Mouse (Mus musculus) megakaryocyte progenitor cell, adult 5-6 weeks (primary cell): ENCODE results near the gene Olfr16. TPM values are rescaled to one million over a fixed set of nuclear protein-coding genes. Genes with fewer than 3 reads are reported as not detected.

ENCODE experiments used
- ATAC-seq: replicated peaks from 2 replicates; pipeline ENCODE4 v1.8.0; 2016; ENCODE audit warnings: mild to moderate bottlenecking, moderate TSS enrichment, inconsistent platforms; ENCODE audit not compliant: poor library complexity
- total RNA-seq, 2 experiments: library from RNA; stranded (forward) in 1 of 2; stranded (reverse) in 1 of 2; fragments of 157-497, 149-512 nt in 1 of 2; fragments of 200-1000 nt in 1 of 2; gene quantifications; 2 replicates each; pipeline versions ENCODE4 v1.2.3 to v1.2.4; 2015 to 2017

The Olfr16 gene
- total RNA-seq (2015), result not detected in 2 replicates
- total RNA-seq (2017), result not detected in 2 replicates

DNA sequence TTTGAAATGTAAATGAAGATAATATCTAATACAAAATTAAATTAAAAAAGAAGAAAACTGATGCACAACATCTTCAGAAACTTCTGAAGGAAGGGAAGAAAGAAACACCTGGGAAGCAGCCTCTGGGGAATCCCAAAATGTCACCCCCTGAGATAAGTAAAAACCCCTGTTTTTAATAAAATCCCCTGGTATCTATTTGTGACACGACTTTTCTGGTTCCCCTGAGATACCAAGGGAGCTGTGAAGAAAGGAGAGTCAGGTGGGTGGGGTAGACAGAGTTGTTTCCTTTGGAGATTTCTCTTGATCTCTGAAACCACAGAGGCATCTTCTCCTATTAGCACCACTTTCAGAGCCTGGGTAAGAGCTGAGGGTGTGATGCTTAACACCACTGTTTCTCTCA is at the start of gene Olfr16:
Gene Olfr16 (plus strand): TSS at position 250 of the 400 bp plus-strand sequence.
- ATAC-seq, result no peak

DNA sequence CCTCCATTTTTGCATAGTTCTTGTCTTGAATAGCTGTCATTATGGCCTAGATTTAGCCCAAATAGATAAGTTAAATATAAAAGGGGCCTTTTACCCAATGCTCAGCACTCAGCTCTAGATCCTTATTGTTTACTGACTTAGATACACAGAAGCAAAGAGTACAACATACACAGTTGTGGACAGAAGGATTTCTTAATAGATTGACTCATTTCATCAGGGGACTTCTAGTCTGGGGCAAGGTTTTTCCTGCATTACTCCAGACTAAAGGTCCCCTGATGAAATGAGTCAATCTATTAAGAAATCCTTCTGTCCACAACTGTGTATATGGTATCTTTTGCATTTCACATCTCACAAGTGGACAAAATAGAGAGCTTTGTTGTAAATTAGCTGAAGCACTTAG is 46.9 kb upstream of the Olfr16 start:
- no peak for ATAC-seq

DNA sequence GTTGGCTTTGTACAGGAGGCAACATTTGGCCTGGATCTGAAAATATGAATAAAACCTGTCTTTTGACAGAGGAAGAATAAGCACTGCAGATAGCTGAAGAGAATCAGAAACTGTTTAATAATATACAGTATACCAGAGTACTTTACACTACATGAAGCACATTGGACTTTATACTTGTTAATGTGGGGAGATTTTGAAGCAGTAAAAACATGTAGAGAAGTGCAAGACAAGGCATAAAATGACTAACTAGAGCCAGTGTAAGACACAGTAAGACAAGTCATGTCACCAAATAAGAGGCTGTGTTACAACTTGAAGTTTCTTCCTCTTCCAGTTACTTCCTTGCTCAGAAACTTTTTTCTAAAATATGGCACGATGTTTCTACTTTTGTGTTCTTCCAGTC is 33.1 kb upstream of the Olfr16 start:
- ATAC-seq, result no peak

DNA sequence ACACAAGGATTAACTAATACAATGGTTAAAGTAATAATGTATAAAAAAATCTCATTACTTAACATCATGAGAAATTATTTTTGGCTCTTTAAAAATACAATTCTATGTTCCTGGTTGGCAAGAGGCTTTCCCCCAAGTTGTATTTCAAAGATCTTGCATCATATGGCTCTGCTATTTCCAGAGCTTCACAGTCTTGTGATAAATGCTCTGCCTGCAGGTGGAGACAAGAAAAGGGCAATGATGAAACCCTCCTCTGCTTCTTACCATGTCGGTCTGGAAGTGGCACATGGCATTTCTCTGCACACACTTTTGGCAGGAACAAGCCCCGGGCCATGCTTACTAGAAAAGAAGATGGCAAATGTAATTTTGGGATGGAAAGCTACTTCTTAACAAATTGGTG is 31.8 kb upstream of the Olfr16 start:
- ATAC-seq, result no peak

DNA sequence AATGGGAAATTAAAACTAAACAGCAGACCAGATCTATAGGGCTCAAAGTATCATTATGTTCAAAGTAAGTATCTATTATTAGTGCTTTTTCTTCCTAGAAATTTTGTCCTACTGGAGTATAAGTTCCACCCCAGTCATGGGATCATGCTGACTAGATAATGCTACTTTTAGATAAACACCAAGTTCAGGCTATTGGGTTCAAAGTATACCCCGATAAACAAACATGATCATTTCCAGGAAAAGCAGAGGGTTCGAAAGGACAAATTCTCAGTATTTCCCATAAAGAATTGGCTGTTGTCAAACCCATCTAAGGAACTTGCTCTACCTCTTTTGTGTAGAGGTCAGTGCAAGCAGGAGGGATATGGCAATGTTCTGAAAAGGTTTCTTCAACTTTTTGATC is 18.0 kb upstream of the Olfr16 start:
- no peak for ATAC-seq

DNA sequence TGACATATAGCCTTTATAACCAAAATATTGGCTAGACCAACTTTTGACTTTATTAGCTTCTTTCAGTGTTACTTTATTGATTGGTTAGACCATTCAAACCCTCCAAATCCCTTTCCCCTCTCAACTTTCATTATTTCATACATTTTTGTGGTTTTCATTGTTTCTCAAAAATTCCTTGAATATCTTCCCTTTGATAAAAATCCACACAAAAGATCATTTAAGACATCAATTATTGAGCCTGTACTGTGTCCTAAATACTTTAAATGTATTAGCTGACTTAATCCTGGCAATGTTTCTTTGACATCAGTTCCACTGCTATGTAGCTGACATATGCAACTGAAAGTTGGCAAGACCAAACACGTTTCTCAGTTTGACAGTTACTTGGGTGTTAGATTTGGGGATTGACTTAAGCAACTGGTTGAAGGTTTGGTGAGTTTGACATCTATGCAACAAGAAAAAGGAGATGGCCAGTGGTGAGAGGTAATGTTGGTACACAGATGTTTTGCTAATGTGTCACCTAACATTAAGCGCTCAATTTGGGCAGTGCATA is 1.0 kb downstream of the Olfr16 start:
- no peak for ATAC-seq

DNA sequence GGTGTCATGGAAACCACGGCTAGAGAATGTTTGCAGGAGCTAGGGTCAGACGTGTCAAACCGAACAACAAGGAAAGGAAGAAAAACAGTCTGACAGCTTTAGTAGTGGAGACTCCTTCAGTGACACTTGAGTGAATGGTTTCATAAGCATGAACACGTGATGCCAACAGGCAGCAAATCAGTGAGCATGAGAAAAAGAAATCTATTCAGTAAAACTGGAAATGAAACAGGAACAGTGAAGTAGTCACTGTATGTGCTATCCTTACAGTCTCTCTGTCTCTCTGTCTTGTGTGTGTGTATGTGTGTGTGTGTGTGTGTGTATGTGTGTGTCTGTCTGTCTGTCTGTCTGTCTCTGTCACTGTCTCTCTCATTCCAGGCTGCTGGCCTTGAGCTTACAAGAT is 5.2 kb downstream of the Olfr16 start:
- ATAC-seq, result no peak

DNA sequence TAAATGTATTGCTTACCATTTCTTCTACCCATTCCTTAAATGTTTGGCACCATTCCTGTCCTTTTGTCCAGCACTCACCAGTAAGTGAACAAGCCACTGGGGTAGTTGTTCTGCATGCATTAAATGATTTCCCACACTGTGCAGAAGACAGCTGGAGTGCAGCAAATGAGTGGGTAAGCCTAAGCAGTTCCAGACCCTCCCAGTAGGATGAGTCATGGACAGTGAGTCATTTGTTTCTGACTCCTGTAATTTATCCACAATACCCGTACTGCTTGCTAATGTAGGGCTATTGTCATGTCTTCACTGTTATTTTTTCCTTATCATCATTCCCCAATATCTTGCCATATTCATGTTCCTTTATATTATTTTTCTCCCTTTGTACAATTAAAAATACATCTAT is 10.2 kb downstream of the Olfr16 start:
- ATAC-seq, result no peak

DNA sequence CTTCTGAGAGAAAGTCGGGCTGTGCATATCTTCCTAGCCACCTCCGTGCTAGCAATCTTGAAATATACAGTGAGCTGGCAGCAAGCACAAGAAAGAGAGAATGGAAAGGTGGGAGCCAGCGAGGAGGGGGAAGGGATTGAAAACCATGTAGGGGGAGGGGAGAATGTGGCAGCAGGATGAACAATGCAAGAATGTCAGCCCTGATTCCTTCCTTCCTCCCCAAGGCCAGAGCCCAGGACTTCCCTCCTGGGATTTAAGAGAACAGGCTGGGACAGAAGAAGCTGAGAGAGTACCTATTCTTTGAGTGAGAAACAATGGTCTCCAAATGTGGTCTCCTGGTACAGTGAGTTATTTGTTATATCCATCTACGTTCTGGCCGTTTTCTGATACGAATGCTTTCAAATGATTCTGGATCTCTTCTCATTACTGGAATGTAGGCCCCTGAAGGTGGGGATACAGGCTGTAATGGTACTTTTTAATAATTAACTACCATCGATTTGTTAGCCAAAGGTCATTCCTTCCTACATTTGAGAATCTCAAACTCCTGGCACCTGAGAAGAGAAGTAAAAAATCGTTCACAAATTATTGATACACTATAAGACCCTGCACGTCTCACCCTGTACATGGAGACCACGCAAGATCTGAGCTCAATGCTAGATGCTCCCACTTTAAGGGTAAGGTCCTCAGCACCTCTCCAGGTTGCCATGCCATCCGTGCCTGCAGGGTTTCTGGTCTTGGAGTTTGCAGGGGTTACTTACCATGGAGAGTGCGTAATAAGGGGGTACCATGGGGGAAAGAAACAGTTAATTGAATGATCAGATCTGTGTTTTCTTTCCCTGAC is 39.8 kb downstream of the Olfr16 start:
- no peak for ATAC-seq

DNA sequence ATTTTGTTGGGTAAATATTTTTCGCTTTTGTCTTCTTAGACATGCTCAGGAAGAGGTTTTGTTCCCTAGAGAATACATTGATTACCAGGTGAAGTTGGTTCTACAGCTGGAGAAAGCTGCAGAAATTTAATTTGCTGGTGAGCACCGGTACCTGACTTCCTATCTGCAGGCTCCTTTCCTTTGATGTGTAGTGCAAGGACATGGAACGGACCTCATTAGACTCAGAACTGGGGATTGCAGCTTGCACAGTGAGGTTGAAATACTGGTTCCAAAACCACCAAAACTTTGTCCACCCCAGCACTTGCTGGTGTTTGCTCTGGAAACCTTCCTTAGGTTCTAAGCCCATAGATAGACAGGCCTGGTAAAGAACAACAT is 40.4 kb downstream of the Olfr16 start:
- ATAC-seq, result no peak

Other genes with a start within 250 kb of the Olfr16 start
- gene Apcs, start 55.4 kb upstream of the Olfr16 start, total RNA-seq (2015), result not detected in 2 replicates
- not detected in 2 replicates for gene Apcs, start 55.4 kb upstream of the Olfr16 start, total RNA-seq (2017)
- gene Olfr1408, start 187.0 kb downstream of the Olfr16 start, total RNA-seq (2015), result not detected in 2 replicates
- not detected in 2 replicates for gene Olfr1408, start 187.0 kb downstream of the Olfr16 start, total RNA-seq (2017)
- not detected in 2 replicates for gene Olfr1406, start 240.2 kb downstream of the Olfr16 start, total RNA-seq (2015)
- gene Olfr1406, start 240.2 kb downstream of the Olfr16 start, total RNA-seq (2017), result not detected in 2 replicates
- not detected in 2 replicates for gene Olfr218, start 247.4 kb downstream of the Olfr16 start, total RNA-seq (2015)
- not detected in 2 replicates for gene Olfr218, start 247.4 kb downstream of the Olfr16 start, total RNA-seq (2017)